Mouse (Mus musculus): ENCODE data around the gene 5730596B20Rik.

The 5730596B20Rik gene

GRCm38 (mm10) chr6:52162611-52163365 lies 14.5 kb upstream of the 5730596B20Rik start:
- DNase-seq, result peak; percentile 23

GRCm38 (mm10) chr6:52163366-52164031 lies 13.8 kb upstream of the 5730596B20Rik start:
- peak; percentile 53 for DNase-seq

- DNase-seq, result peak; percentile 63
These were observed 13.2 kb upstream of the 5730596B20Rik start for GRCm38 (mm10) chr6:52164051-52164625.

GRCm38 (mm10) chr6:52164626-52165440 lies 12.5 kb upstream of the 5730596B20Rik start, which contains the start of gene Hoxa2:
Hoxa2 (minus strand) TSS chr6:52164831.
- peak; percentile 68 for DNase-seq

- peak; percentile 68 for DNase-seq
These were observed 11.6 kb upstream of the 5730596B20Rik start for GRCm38 (mm10) chr6:52165441-52166370.

- peak; percentile 38 for DNase-seq
These were observed 10.7 kb upstream of the 5730596B20Rik start for GRCm38 (mm10) chr6:52166431-52167077.

GRCm38 (mm10) chr6:52167176-52167575 lies 10.1 kb upstream of the 5730596B20Rik start:
- no peak for DNase-seq

GRCm38 (mm10) chr6:52167736-52168161 lies 9.5 kb upstream of the 5730596B20Rik start:
- no peak for DNase-seq

GRCm38 (mm10) chr6:52168191-52169055 lies 8.9 kb upstream of the 5730596B20Rik start:
- peak; percentile 73 for DNase-seq

- DNase-seq, result peak; percentile 43
These were observed 7.7 kb upstream of the 5730596B20Rik start for GRCm38 (mm10) chr6:52169499-52170165.

GRCm38 (mm10) chr6:52170166-52170897 lies 7.0 kb upstream of the 5730596B20Rik start:
- peak; percentile 74 for DNase-seq

GRCm38 (mm10) chr6:52170898-52171223 lies 6.4 kb upstream of the 5730596B20Rik start:
- DNase-seq, result no peak

GRCm38 (mm10) chr6:52171331-52171730 lies 6.0 kb upstream of the 5730596B20Rik start:
- DNase-seq, result peak; percentile 66

- DNase-seq, result peak; percentile 59
These were observed 5.4 kb upstream of the 5730596B20Rik start for GRCm38 (mm10) chr6:52171938-52172337.

- DNase-seq, result peak; percentile 97
These were observed 4.8 kb upstream of the 5730596B20Rik start for GRCm38 (mm10) chr6:52172501-52172900.

- no peak for DNase-seq
These were observed 3.6 kb upstream of the 5730596B20Rik start for GRCm38 (mm10) chr6:52173648-52174047.

GRCm38 (mm10) chr6:52174968-52175751 lies 2.1 kb upstream of the 5730596B20Rik start:
- peak; percentile 83 for DNase-seq

GRCm38 (mm10) chr6:52175864-52176263 lies 1.4 kb upstream of the 5730596B20Rik start:
- peak; percentile 87 for DNase-seq

All from kidney, postnatal 10 days (tissue).